Mouse (Mus musculus) erythroblast, embryonic 14.5 days (primary cell): ENCODE data around the gene Zkscan16.

Experiments
- GATA1 ChIP-seq: IDR thresholded peaks from 2 replicates; pipeline ENCODE4 v1.6.1; 2012; ENCODE audit warnings: low read length, inconsistent platforms, mixed read lengths
- TAL1 ChIP-seq: IDR thresholded peaks from 3 replicates; pipeline ENCODE4 v1.6.1; 2012; ENCODE audit warnings: low read length, inconsistent platforms, mixed read lengths

- TF ChIP-seq GATA1 (no peak), TAL1 (no peak)
These were observed 47.4 kb downstream of the Zkscan16 start for GRCm38 (mm10) chr4:58990609-58991434.
